Mouse (Mus musculus): ENCODE measurements at regions not wholly inside any gene's neighbourhood (a gene's known extent, or its start where the extent isn't known, plus 50 kb on each side); places are given as distances from the start of the nearest gene placed in this dataset.

- no peak for DNase-seq (ENCODE audit: low read depth in 2 of 2, low spot score in 2 of 2)
Measured at GRCm38 (mm10) chr4:56161257-56161594, 578.6 kb upstream of the Gm26657 start.

DNA sequence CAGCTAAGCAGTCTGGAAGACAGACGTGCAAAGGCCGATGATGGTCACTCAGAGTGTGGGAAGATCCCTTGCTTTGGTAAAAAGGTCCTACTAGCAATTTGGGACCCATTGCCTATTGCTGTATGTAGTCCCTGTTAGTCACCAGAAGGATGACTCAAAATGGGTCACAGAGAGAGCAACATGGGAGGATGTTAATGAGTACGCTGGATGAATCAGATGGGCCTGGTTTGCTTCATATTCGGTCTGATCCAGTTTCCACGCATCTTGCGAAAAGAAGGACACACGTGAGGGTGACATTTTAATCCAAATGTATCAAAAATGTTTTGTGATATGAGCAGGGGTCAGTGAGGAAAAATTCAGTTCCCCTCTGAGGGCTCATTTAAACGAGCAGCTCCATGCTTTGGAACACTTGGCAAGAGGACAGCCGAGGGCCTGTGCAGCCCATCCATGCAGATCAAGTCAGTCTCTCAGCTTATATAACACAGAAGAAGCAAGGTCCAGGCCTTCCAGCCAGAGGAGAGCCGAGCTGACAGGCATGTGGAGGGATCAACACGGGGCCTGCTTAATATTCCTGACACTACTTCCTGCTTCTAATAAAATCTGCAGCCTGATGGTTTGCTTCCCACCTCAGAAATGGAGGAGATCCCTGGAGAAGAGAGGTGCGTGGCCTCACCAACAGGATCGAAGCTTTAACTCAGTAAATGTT is 579.2 kb upstream of the Gm26657 start:
- no peak for DNase-seq (ENCODE audit: low read depth in 2 of 2, low spot score in 2 of 2)

DNA sequence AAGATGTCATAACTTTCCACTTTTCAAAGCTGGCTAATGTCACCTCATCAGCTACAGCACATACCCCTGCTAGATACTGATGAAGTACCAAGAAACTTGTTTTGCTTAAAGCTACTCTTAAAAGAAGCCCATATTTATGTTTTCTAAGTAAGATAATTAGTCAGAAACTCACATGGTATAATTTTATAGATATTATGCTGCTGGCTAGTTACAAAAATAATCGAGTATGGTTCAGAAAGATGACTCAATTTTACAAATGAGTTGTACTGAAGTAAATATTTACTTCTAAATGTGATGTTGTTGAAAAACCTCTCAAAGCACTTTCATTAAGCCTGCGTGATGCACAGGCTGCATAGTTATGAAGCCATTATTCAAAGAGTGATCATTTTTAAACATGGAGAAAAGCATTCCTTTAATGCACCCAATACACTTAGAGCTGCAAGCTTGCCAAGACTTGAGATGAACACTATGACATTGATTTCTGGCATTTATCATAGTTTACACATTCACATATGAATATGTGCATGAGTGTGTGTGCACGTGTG is 582.3 kb upstream of the Gm26657 start:
- no peak for DNase-seq (ENCODE audit: low read depth in 2 of 2, low spot score in 2 of 2)

DNA sequence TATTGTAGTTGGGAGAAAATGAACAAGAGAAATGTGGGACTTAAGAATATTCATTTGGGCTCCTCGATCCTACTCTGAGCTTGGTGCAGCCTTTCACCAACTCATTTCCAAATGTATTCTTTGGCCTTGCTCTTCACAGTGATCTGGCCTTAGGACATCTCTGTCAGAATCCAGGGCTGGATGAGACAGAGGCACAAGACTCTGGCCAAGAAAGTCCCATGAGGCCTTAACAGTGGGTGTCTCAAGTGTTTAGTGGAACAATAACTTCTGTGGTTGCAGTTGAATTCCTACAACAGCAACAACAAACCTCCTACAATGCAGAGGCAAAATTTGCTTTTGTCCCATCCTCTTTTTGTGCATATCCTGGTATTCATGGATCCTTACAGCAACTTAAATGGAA is 589.2 kb upstream of the Gm26657 start:
- no peak for DNase-seq (ENCODE audit: low read depth in 2 of 2, low spot score in 2 of 2)

GRCm38 (mm10) chr4:56143827-56144226 is 596.0 kb upstream of the Gm26657 start:
- DNase-seq (ENCODE audit: low read depth in 2 of 2, low spot score in 2 of 2) = no peak

- DNase-seq (ENCODE audit: low read depth in 2 of 2, low spot score in 2 of 2) = no peak
Measured at GRCm38 (mm10) chr4:56136837-56137236, 603.0 kb upstream of the Gm26657 start.

GRCm38 (mm10) chr4:56134350-56134749 is 602.1 kb upstream of the Klf4 start:
- no peak for DNase-seq (ENCODE audit: low read depth in 2 of 2, low spot score in 2 of 2)

GRCm38 (mm10) chr4:56127730-56128482 is 595.6 kb upstream of the Klf4 start:
- no peak for DNase-seq (ENCODE audit: low read depth in 2 of 2, low spot score in 2 of 2)

DNA sequence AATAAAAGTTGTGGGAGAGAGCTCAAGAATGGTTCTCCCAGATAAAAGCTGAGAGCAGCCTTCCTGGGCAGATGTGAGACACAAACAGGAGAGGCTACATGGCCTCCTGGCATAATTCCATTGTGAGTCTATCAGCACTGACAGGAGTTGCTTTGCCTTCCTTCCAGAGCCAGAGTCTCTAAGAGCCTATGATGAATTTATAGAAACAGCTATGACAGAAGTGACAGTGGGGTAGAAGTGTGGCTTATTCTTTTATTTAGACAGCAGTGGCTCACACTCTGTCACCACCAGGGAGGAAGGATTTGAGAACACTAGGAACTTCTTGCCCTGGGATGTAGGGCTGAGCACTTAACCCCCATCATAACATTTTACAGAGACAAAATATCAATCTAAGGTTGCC is 592.2 kb upstream of the Klf4 start:
- no peak for DNase-seq (ENCODE audit: low read depth in 2 of 2, low spot score in 2 of 2)

- DNase-seq (ENCODE audit: low read depth in 2 of 2, low spot score in 2 of 2) = no peak
Measured at GRCm38 (mm10) chr4:56122198-56122597, 589.9 kb upstream of the Klf4 start.

DNA sequence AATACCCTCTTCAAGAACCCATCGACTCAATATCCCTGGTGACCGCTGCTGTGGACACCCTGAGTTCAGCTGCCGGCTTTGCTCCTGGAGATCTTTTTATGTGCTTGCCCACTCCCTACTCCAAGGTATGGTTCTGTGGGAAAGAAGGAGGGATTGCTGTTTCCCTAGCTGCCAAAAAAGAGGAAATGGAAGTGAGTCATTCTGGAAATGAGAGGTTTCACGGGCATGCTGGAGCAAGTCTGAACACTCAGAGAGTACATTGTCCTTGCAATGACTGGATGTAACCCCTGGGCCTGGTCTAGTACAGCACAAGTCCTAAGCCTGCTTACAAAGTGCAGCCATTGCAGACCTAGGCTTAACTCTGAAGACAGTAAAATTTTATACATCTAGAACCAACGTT is 589.4 kb upstream of the Klf4 start:
- no peak for DNase-seq (ENCODE audit: low read depth in 2 of 2, low spot score in 2 of 2)

GRCm38 (mm10) chr4:56120357-56120756 is 588.1 kb upstream of the Klf4 start:
- no peak for DNase-seq (ENCODE audit: low read depth in 2 of 2, low spot score in 2 of 2)

DNA sequence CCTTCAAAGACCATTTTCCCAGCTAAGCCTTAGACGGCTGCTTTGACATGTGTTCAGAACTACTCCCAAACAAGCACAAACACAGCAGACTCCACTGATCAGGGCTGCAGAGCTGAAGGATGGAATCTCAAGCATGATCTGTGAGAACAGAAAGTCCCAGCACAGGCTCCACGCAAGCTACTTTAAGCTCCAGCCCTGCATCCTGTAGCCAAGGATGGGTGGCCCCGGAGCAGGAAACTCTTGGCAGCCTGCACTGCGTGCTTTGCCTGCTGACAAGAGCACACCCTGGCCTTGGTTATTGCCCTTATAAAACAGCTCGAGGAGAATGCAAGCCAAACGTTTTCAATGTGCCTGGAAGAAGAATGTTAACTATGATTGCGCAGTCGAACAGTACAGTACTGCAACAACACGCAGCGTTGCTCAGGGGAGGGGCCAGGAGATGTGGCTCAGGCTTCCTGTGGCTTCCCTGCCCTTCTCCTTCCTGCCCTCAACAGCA is 581.5 kb upstream of the Klf4 start:
- peak; percentile 23 to 25 for DNase-seq (ENCODE audit: low read depth in 2 of 2, low spot score in 2 of 2)

DNA sequence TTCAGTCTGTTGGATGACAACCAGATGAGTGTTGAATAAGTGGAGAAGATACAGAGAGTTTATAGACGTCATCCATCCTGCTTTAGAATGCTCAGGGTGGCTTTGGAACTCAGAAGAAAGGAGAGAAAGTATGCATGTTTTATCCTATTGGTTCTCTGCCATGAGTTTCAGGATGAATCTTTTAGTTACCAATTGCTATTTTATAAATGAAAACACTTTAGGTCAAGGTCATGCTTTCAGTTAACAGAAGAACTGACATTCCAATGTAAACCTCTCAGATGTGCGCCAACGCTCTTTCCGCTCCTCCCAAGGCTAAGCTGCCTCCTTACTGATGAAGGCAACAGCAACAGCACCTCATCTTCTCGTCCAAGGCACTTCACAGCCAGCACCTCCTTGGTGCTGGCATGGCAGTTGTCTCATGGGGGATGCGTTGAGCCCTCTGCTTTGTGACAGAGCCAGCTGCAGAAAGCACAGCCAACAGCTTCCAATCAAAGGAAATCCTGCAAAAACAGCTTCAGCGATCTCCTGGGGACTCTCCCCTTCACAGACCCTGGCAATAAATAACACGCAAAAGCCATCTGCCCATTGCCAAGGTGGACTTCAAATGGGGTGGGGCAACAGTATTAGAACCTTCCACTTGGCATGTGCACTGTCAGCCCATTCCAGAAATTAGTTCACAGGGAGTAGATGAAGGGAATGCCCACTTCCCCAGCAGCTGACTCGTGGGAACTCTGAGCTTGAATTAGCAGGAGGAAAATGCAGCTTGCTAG is 580.9 kb upstream of the Klf4 start:
- no peak for DNase-seq (ENCODE audit: low read depth in 2 of 2, low spot score in 2 of 2)

- no peak for DNase-seq (ENCODE audit: low read depth in 2 of 2, low spot score in 2 of 2)
Measured at GRCm38 (mm10) chr4:56106962-56107361, 574.7 kb upstream of the Klf4 start.

- no peak for DNase-seq (ENCODE audit: low read depth in 2 of 2, low spot score in 2 of 2)
Measured at GRCm38 (mm10) chr4:56102314-56102713, 570.0 kb upstream of the Klf4 start.

GRCm38 (mm10) chr4:56090796-56091195 is 558.5 kb upstream of the Klf4 start:
- no peak for DNase-seq (ENCODE audit: low read depth in 2 of 2, low spot score in 2 of 2)

DNA sequence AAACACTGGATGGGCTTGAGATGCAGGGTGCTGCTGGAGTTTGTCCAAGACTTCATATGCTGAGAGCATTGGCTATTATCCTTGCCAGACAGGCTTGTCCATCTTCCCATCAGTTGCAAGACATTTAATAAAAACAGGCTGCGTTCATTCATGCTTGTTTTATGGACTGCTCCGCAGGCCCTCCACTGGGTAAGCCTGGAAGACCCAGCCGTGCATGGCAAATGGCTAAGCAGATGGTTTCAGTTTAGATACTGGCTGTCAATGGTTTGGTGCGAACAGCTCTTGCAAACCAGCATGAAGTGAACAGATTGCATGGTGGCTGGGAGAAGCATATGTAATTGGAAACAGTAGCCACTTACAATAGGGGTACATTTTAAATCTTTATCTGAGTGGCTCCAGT is 556.4 kb upstream of the Klf4 start:
- DNase-seq (ENCODE audit: low read depth in 2 of 2, low spot score in 2 of 2) = no peak

DNA sequence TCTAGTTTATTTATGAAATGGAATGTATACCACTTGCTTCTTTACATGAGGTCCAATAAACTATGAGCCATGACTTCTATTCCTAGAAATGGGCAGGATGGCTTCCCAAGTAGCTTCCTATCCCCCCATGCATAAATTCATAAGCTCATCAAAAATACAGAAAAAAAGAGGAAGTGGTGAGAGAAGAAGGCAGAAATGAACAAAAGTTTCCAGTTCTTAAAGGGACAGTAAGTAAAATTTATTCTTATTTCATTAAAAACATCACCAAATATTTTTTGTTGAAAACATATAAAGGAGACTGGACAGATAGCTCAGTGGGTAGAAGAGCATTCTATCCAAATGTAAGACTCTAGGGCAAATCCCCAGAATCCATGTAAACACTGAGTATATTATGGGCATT is 554.0 kb upstream of the Klf4 start:
- no peak for DNase-seq (ENCODE audit: low read depth in 2 of 2, low spot score in 2 of 2)

GRCm38 (mm10) chr4:56084205-56084604 is 551.9 kb upstream of the Klf4 start:
- DNase-seq (ENCODE audit: low read depth in 2 of 2, low spot score in 2 of 2) = no peak

- no peak for DNase-seq (ENCODE audit: low read depth in 2 of 2, low spot score in 2 of 2)
Measured at GRCm38 (mm10) chr4:56082411-56082810, 550.1 kb upstream of the Klf4 start.

DNA sequence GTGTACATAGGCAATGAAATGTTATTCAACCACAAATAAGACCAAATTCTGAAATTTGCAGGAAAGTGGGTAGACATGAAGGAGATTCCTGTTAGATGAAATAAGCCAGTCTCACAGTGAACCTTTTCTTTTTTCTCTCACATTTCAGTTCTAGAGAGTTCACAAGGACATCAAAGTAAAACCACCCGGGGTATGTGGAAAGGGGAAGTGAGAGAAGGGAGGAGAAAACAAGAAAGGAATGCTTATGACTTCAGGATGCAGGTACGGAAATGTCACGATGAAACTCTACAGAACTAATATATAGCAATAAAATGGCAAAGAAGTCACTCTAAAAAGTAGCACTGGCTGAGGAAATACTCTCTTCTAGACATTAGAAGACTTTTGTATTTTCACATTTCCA is 548.7 kb upstream of the Klf4 start:
- no peak for DNase-seq (ENCODE audit: low read depth in 2 of 2, low spot score in 2 of 2)

Data from CD8-positive naive resting alpha-beta T cell, adult 2 months (primary cell).